Mouse (Mus musculus) central nervous system, embryonic 14 days (tissue): ENCODE data around the gene Cnpy1. TPM values are rescaled to one million over a fixed set of nuclear protein-coding genes. Genes with fewer than 3 reads are reported as not detected.

ENCODE experiments used
- polyA plus RNA-seq: library from polyadenylated mRNA; depleted of rRNA; stranded (reverse); fragments of >200 nt; gene quantifications from 2 replicates; pipeline ENCODE4 v1.2.3, GENCODE M21; 2012; rRNA removed

Cnpy1 gene
- polyA plus RNA-seq, result 65.9 and 79.2 TPM in 2 replicates

GRCm38 (mm10) chr5:28245574-28245973 is at the start of gene Cnpy1:
Cnpy1 (minus strand) TSS chr5:28245806.

GRCm38 (mm10) chr5:28165358-28166255 is 80.0 kb downstream of the Cnpy1 start, which contains the start of gene En2:
En2 (plus strand) TSS chr5:28165694.

Other genes with a start within 250 kb of the Cnpy1 start
- gene Insig1, start 174.4 kb downstream of the Cnpy1 start, polyA plus RNA-seq, result 64.1 and 77.9 TPM in 2 replicates
- gene En2, start 80.1 kb downstream of the Cnpy1 start, polyA plus RNA-seq, result 17.0 and 24.5 TPM in 2 replicates
- 57.5 and 60.0 TPM in 2 replicates for gene Rbm33, start 71.3 kb upstream of the Cnpy1 start, polyA plus RNA-seq
- gene Shh, start 221.4 kb upstream of the Cnpy1 start, polyA plus RNA-seq, result 4.5 and 5.0 TPM in 2 replicates